Mouse (Mus musculus): Measurements from ENCODE around the gene Cox20. TPM values are rescaled to one million over a fixed set of nuclear protein-coding genes. Genes with fewer than 3 reads are reported as not detected.

The Cox20 gene
- polyA plus RNA-seq (2012; rRNA removed), result 102 and 115 TPM in 2 replicates

GRCm38 (mm10) chr1:178318389-178319184, at the start of gene Cox20:
TSS of gene Cox20 (plus strand) at chr1:178319130.

GRCm38 (mm10) chr1:178337551-178338317, 18.8 kb downstream of the Cox20 start, which contains the start of gene Hnrnpu:
TSS of gene Hnrnpu (minus strand) at chr1:178337797.

Other genes starting within 250 kb of the Cox20 start
- gene Desi2, start 131.7 kb upstream of the Cox20 start, polyA plus RNA-seq (2012; rRNA removed), result 12.4 and 12.8 TPM in 2 replicates
- 422 and 473 TPM in 2 replicates for gene Hnrnpu, start 18.7 kb downstream of the Cox20 start, polyA plus RNA-seq (2012; rRNA removed)
- 3.5 and 3.7 TPM in 2 replicates for gene Efcab2, start 87.0 kb downstream of the Cox20 start, polyA plus RNA-seq (2012; rRNA removed)
- 8.1 and 11.7 TPM in 2 replicates for gene Kif26b, start 210.0 kb downstream of the Cox20 start, polyA plus RNA-seq (2012; rRNA removed)

Measured in central nervous system, embryonic 14 days (tissue).